Mouse (Mus musculus): ENCODE results near the gene Pmfbp1.

Gene Pmfbp1

DNA sequence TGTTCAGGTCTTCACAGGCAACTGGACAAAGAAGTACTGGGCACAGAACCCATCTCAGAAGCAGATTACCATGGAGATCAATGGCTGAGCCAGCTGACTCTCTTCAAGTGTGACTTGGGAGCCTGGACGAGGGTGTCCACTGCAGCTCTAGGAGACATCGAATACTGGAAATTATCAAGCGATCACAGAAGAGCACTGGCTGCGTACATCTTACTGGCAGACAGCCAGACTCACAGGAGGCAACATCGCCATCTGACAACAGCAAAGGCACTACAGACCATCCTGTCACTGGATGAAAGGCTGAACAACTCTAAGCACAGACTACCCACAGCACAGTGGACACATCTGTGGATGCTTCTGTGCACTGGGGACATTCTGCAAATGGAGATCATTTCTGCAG is 98.3 kb downstream of the Pmfbp1 start:
- 81% methylated on average over 5 of the region's 5 CpGs for WGBS
